Mouse (Mus musculus) kidney, adult 10 weeks (tissue): ENCODE data around the gene Akap8l. TPM values are rescaled to one million over a fixed set of nuclear protein-coding genes. Genes with fewer than 3 reads are reported as not detected.

Experiments
- polyA plus RNA-seq: library from polyadenylated mRNA; stranded (reverse); fragments of 350-450 nt; fragmentation: Illumina TruSeq; extraction: RNeasy Lipid Tissue Mini Kit (QIAGEN cat#74804); gene quantifications from one replicate; pipeline ENCODE4 v1.2.3, GENCODE M21; 2014; ENCODE audit warnings: low read depth, low replicate concordance

The Akap8l gene
- polyA plus RNA-seq = 18.6 TPM

GRCm38 (mm10) chr17:32350382-32350983 is at the start of gene Akap8l:
Gene Akap8l, minus strand, starts transcription at chr17:32350607.

GRCm38 (mm10) chr17:32389101-32389659 is 38.8 kb upstream of the Akap8l start, which contains the start of gene Wiz:
Gene Wiz, minus strand, starts transcription at chr17:32389439.

GRCm38 (mm10) chr17:32320597-32321389 is 29.6 kb downstream of the Akap8l start, which contains the start of gene Akap8:
Gene Akap8, minus strand, starts transcription at chr17:32321238.

GRCm38 (mm10) chr17:32284262-32285137 is 65.9 kb downstream of the Akap8l start, which contains the start of gene Brd4:
Gene Brd4, minus strand, starts transcription at chr17:32284722.

Other genes with a start within 250 kb of the Akap8l start
- gene Notch3, start 183.8 kb downstream of the Akap8l start, polyA plus RNA-seq = 0.65 TPM
- gene Ephx3, start 161.1 kb downstream of the Akap8l start, polyA plus RNA-seq = 0.49 TPM
- gene Brd4, start 65.9 kb downstream of the Akap8l start, polyA plus RNA-seq = 16.8 TPM
- gene Akap8, start 29.4 kb downstream of the Akap8l start, polyA plus RNA-seq = 50.5 TPM
- gene Wiz, start 38.8 kb upstream of the Akap8l start, polyA plus RNA-seq = 2.5 TPM
- not detected for gene Rasal3, start 53.0 kb upstream of the Akap8l start, polyA plus RNA-seq
- not detected for gene Pglyrp2, start 73.6 kb upstream of the Akap8l start, polyA plus RNA-seq
- gene Cyp4f39, start 102.1 kb upstream of the Akap8l start, polyA plus RNA-seq = not detected
- gene Cyp4f17, start 155.4 kb upstream of the Akap8l start, polyA plus RNA-seq = 1.7 TPM
- 4.6 TPM for gene Cyp4f16, start 186.0 kb upstream of the Akap8l start, polyA plus RNA-seq